Comparison of ENCODE assay signal across 10 mouse cellular contexts in the genomic region with DNA sequence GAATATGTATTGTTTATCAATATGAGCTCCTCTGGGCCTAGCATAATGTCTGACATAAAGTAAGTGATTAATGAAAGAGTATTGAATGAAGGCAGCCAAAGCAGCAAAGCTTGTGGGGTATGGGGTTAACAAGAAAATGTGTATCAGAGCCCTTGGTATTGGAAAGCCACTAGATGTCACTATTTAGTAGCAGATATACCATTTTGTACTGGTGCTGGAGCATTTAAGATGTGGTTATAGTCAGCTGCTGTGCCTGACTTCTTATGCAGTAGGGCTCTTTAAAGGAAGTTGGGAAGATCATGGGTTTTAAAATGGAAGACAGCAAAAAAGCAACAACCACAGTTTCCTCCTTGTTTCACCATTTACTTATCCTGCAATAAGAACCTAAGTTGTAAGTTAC.
DNase-seq lines count a peak whose midpoint lies in the region; ATAC-seq and TF ChIP-seq lines count a peak whose summit lies in the region.
"Had no signal": no experiment of that assay in that cellular context is flagged by ENCODE, and none has a peak within 500 bp of the region (broad histone marks: within the 10 kb centered on the region; RNA-seq: fewer than 3 reads in every experiment).

No protein-coding gene starts in this region.

- no peak overlapping the region for H3K9ac ChIP-seq in liver, postnatal 0 days (replicated peaks)
- H3K9ac ChIP-seq in liver, embryonic 11.5 days (ENCODE audit: low read depth, low read length) = no peak overlapping the region
- no peak overlapping the region for H3K9ac ChIP-seq in neural tube, embryonic 13.5 days

- H3K9me3 ChIP-seq in liver, postnatal 0 days (ENCODE audit: low read length) = no peaks in the 10 kb centered on the region
- no peaks in the 10 kb centered on the region for H3K9me3 ChIP-seq in liver, embryonic 11.5 days (ENCODE audit: control insufficient read depth, low read length)
- H3K9me3 ChIP-seq in neural tube, embryonic 13.5 days = no peaks in the 10 kb centered on the region

- no peaks in the 10 kb centered on the region for H3K4me1 ChIP-seq in liver, postnatal 0 days (ENCODE audit: insufficient read depth)
- H3K4me1 ChIP-seq in liver, embryonic 11.5 days (replicated peaks; ENCODE audit: control insufficient read depth, insufficient read depth, low read length) = no peaks in the 10 kb centered on the region
- no peaks in the 10 kb centered on the region for H3K4me1 ChIP-seq in neural tube, embryonic 13.5 days (replicated peaks)

- H3K4me3 ChIP-seq in liver, postnatal 0 days (ENCODE audit: low read depth, low read length) = no peak overlapping the region
- H3K4me3 ChIP-seq in liver, embryonic 11.5 days (ENCODE audit: low read depth, low read length) = no peak overlapping the region
- H3K4me3 ChIP-seq in neural tube, embryonic 13.5 days = no peak overlapping the region
- H3K4me3 ChIP-seq: myocyte had no signal

- H3K27me3 ChIP-seq in liver, postnatal 0 days (ENCODE audit: insufficient read depth, low read length) = 0 out of 2 replicates have a peak, but pooled peaks cover 2% of the 10 kb centered on the region
- no peaks in the 10 kb centered on the region for H3K27me3 ChIP-seq in liver, embryonic 11.5 days (replicated peaks; ENCODE audit: control insufficient read depth, insufficient read depth, low read length)
- H3K27me3 ChIP-seq in neural tube, embryonic 13.5 days = no peaks in the 10 kb centered on the region

- H3K27ac ChIP-seq in liver, postnatal 0 days (ENCODE audit: low read depth) = no peak overlapping the region
- no peak overlapping the region for H3K27ac ChIP-seq in liver, embryonic 11.5 days (ENCODE audit: low read depth, low read length)
- no peak overlapping the region for H3K27ac ChIP-seq in neural tube, embryonic 13.5 days (replicated peaks)

- no peak overlapping the region for H3K4me2 ChIP-seq in liver, postnatal 0 days (ENCODE audit: low read depth, low read length)
- H3K4me2 ChIP-seq in liver, embryonic 11.5 days = no peak overlapping the region
- H3K4me2 ChIP-seq in neural tube, embryonic 13.5 days = no peak overlapping the region

- H3K36me3 ChIP-seq in liver, postnatal 0 days (replicated peaks; ENCODE audit: insufficient read depth, low read length) = no peaks in the 10 kb centered on the region
- H3K36me3 ChIP-seq in liver, embryonic 11.5 days (ENCODE audit: control insufficient read depth, insufficient read depth, low read length) = no peaks in the 10 kb centered on the region
- H3K36me3 ChIP-seq in neural tube, embryonic 13.5 days = no peaks in the 10 kb centered on the region

- no peak for DNase-seq in frontal cortex, postnatal 25 days (ENCODE audit: low spot score in 2 of 2)
- no peak for DNase-seq in liver, postnatal 0 days
- DNase-seq in liver, embryonic 11.5 days (ENCODE audit: low spot score) = no peak
- peak; percentile 47 for DNase-seq in embryo, embryonic 10 days (ENCODE audit: low spot score)
- DNase-seq in cerebellum, postnatal 4 days (ENCODE audit: low spot score in 2 of 2) = no peak
- no peak for DNase-seq in frontal cortex, postnatal 14 days (ENCODE audit: low spot score in 2 of 2)
- DNase-seq: kidney, postnatal 4 days had no signal

- peak; percentile 93 for ATAC-seq in frontal cortex, adult (ENCODE audit: low TSS enrichment)
- ATAC-seq in liver, postnatal 0 days = no peak
- ATAC-seq in liver, embryonic 11.5 days (replicated peaks; ENCODE audit: low FRiP score) = no peak
- ATAC-seq in neural tube, embryonic 13.5 days (ENCODE audit: low read depth) = peak; percentile 59; the same call in 1 of the 2 replicates

- TF ChIP-seq EP300 in liver, postnatal 0 days (IDR thresholded peaks at IDR 0.05; ENCODE audit: low read depth) = no peak

- TF ChIP-seq CTCF in liver, postnatal 0 days (IDR thresholded peaks at IDR 0.05; ENCODE audit: low read depth) = peak; percentile 55

Comparison
In these comparisons a context has a peak if more than half of its experiments do, and no peak if none do; other contexts are left out.
1. ATAC-seq: peak in frontal cortex, adult (single experiment) and neural tube, embryonic 13.5 days (single experiment); none in liver, postnatal 0 days (single experiment) and liver, embryonic 11.5 days (single experiment).